Mouse (Mus musculus) right cerebral cortex, adult 2 months (tissue): ENCODE measurements around the gene Dok1.

ENCODE experiments used
- DNase-seq, 2 experiments: peaks; one replicate each; pipeline ENCODE4 v3.0.0; 2021 to 2022; ENCODE audit warnings: low spot score in 2 of 2

Dok1 gene

GRCm38 (mm10) chr6:83033249-83034185, at the start of gene Dok1, which contains the start of gene Loxl3:
Gene Dok1 (minus strand): TSS chr6:83033471.
Gene Loxl3 (plus strand): TSS chr6:83034173.
- no peak for DNase-seq

GRCm38 (mm10) chr6:83080210-83080609, 46.9 kb upstream of the Dok1 start:
- no peak for DNase-seq

GRCm38 (mm10) chr6:83078324-83078858, 45.1 kb upstream of the Dok1 start:
- DNase-seq = peak; percentile 100

- DNase-seq = peak; percentile 46 to 59
Observed at GRCm38 (mm10) chr6:83077630-83078323, 44.5 kb upstream of the Dok1 start, which contains the start of gene Pcgf1. Gene Pcgf1 (plus strand): TSS chr6:83077869.

GRCm38 (mm10) chr6:83074979-83075378, 41.7 kb upstream of the Dok1 start:
- DNase-seq = no peak

- DNase-seq = no peak
Observed at GRCm38 (mm10) chr6:83071220-83071619, 37.9 kb upstream of the Dok1 start.

GRCm38 (mm10) chr6:83070311-83071219, 37.3 kb upstream of the Dok1 start:
- peak in 1 of 2 experiments; percentile 36 for DNase-seq

GRCm38 (mm10) chr6:83070247-83070310, 36.8 kb upstream of the Dok1 start, which contains the start of gene Tlx2:
Gene Tlx2 (minus strand): TSS chr6:83070293.
- DNase-seq = no peak

GRCm38 (mm10) chr6:83069488-83070246, 36.4 kb upstream of the Dok1 start:
- DNase-seq = no peak

GRCm38 (mm10) chr6:83068706-83069487, 35.6 kb upstream of the Dok1 start:
- DNase-seq = no peak

- no peak for DNase-seq
Observed at GRCm38 (mm10) chr6:83068221-83068620, 35.0 kb upstream of the Dok1 start.

GRCm38 (mm10) chr6:83066441-83066840, 33.2 kb upstream of the Dok1 start:
- no peak for DNase-seq

- DNase-seq = no peak
Observed at GRCm38 (mm10) chr6:83065995-83066394, 32.7 kb upstream of the Dok1 start.

- DNase-seq = no peak
Observed at GRCm38 (mm10) chr6:83058725-83059124, 25.5 kb upstream of the Dok1 start.

- no peak for DNase-seq
Observed at GRCm38 (mm10) chr6:83057790-83058189, 24.5 kb upstream of the Dok1 start, which contains the start of gene Dqx1. Gene Dqx1 (plus strand): TSS chr6:83057844.

GRCm38 (mm10) chr6:83054871-83055431, 21.7 kb upstream of the Dok1 start, which contains the start of gene Htra2:
Gene Htra2 (minus strand): TSS chr6:83055273.
- peak in 1 of 2 experiments; percentile 33 for DNase-seq

GRCm38 (mm10) chr6:83054074-83054851, 21.0 kb upstream of the Dok1 start, which contains the start of gene Aup1:
Gene Aup1 (plus strand): TSS chr6:83054521.
- DNase-seq = peak; percentile 97 to 98

- DNase-seq = peak; percentile 62
Observed at GRCm38 (mm10) chr6:83053136-83053960, 20.1 kb upstream of the Dok1 start.
